Mouse (Mus musculus): ENCODE results near the gene Ggta1. TPM values are rescaled to one million over a fixed set of nuclear protein-coding genes. Genes with fewer than 3 reads are reported as not detected.

Gene Ggta1
- polyA plus RNA-seq, 1 experiment, result 4.9 TPM

- no peak overlapping the region for H3ac ChIP-seq (ENCODE audit: control insufficient read depth, insufficient read length)
- no peak overlapping the region for H3K4me3 ChIP-seq
- TF ChIP-seq MYOD1 (IDR thresholded peaks at IDR 0.05; ENCODE audit: control insufficient read depth in 1 of 3, insufficient read length in 2 of 3, low read depth in 2 of 3) (peak in 2 of 3 experiments; percentile 21 to 63), TCF12 (IDR thresholded peaks at IDR 0.05; ENCODE audit: insufficient read depth, poor library complexity, severe bottlenecking) (no peak), POLR2AphosphoS2 (IDR thresholded peaks at IDR 0.05; ENCODE audit: insufficient read length, low read depth) (no peak), SRF (IDR thresholded peaks at IDR 0.05; ENCODE audit: control insufficient read depth, insufficient read length, low read depth) (peak; percentile 77), E2F4 (IDR thresholded peaks at IDR 0.05; ENCODE audit: insufficient read depth) (no peak), TCF3 (IDR thresholded peaks at IDR 0.05; ENCODE audit: insufficient read length, low read depth) (no peak), MYOG (IDR thresholded peaks at IDR 0.05; ENCODE audit: control insufficient read depth in 1 of 3, insufficient read depth in 1 of 3, insufficient read length in 2 of 3, low read depth in 2 of 3) (no peak), MAX (IDR thresholded peaks at IDR 0.05; ENCODE audit: low read depth) (no peak), REST (IDR thresholded peaks at IDR 0.05; ENCODE audit: insufficient read depth, insufficient read length) (no peak), CEBPB (IDR thresholded peaks at IDR 0.05; ENCODE audit: insufficient read depth, poor library complexity, severe bottlenecking) (no peak), POLR2A (IDR thresholded peaks at IDR 0.05; ENCODE audit: insufficient read length, low read depth) (no peak), USF1 (IDR thresholded peaks at IDR 0.05; ENCODE audit: low read depth) (no peak)
- H3K36me3 ChIP-seq (ENCODE audit: control insufficient read depth, insufficient read depth), result no peaks in the 10 kb centered on the region
- no peaks in the 10 kb centered on the region for H3K79me2 ChIP-seq (ENCODE audit: control insufficient read depth, insufficient read depth)
- peak overlapping the region; percentile 16 for H3K4me2 ChIP-seq (ENCODE audit: low read depth)
- no peaks in the 10 kb centered on the region for H3K27me3 ChIP-seq (ENCODE audit: control insufficient read depth, insufficient read depth, insufficient read length)
Observed at GRCm38 (mm10) chr2:35377600-35377999, 85.4 kb downstream of the Ggta1 start.

GRCm38 (mm10) chr2:35373003-35373402 is 90.0 kb downstream of the Ggta1 start:
- H3K36me3 ChIP-seq (ENCODE audit: control insufficient read depth, insufficient read depth), result no peaks in the 10 kb centered on the region
- no peak overlapping the region for H3K4me2 ChIP-seq (ENCODE audit: low read depth)
- H3K27me3 ChIP-seq (ENCODE audit: control insufficient read depth, insufficient read depth, insufficient read length), result no peaks in the 10 kb centered on the region
- H3K79me2 ChIP-seq (ENCODE audit: control insufficient read depth, insufficient read depth), result no peaks in the 10 kb centered on the region
- TF ChIP-seq MAX (IDR thresholded peaks at IDR 0.05; ENCODE audit: low read depth) (no peak), SRF (IDR thresholded peaks at IDR 0.05; ENCODE audit: control insufficient read depth, insufficient read length, low read depth) (no peak), CEBPB (IDR thresholded peaks at IDR 0.05; ENCODE audit: insufficient read depth, poor library complexity, severe bottlenecking) (no peak), POLR2AphosphoS2 (IDR thresholded peaks at IDR 0.05; ENCODE audit: insufficient read length, low read depth) (no peak), MYOG (IDR thresholded peaks at IDR 0.05; ENCODE audit: control insufficient read depth in 1 of 3, insufficient read depth in 1 of 3, insufficient read length in 2 of 3, low read depth in 2 of 3) (no peak), MYOD1 (IDR thresholded peaks at IDR 0.05; ENCODE audit: control insufficient read depth in 1 of 3, insufficient read length in 2 of 3, low read depth in 2 of 3) (no peak), POLR2A (IDR thresholded peaks at IDR 0.05; ENCODE audit: insufficient read length, low read depth) (no peak), REST (IDR thresholded peaks at IDR 0.05; ENCODE audit: insufficient read depth, insufficient read length) (no peak), E2F4 (IDR thresholded peaks at IDR 0.05; ENCODE audit: insufficient read depth) (no peak), TCF3 (IDR thresholded peaks at IDR 0.05; ENCODE audit: insufficient read length, low read depth) (no peak), USF1 (IDR thresholded peaks at IDR 0.05; ENCODE audit: low read depth) (no peak), TCF12 (IDR thresholded peaks at IDR 0.05; ENCODE audit: insufficient read depth, poor library complexity, severe bottlenecking) (no peak)
- H3ac ChIP-seq (ENCODE audit: control insufficient read depth, insufficient read length), result no peak overlapping the region
- no peak overlapping the region for H3K4me3 ChIP-seq

GRCm38 (mm10) chr2:35370686-35371085 is 92.3 kb downstream of the Ggta1 start:
- H3ac ChIP-seq (ENCODE audit: control insufficient read depth, insufficient read length), result no peak overlapping the region
- no peak overlapping the region for H3K4me2 ChIP-seq (ENCODE audit: low read depth)
- no peaks in the 10 kb centered on the region for H3K79me2 ChIP-seq (ENCODE audit: control insufficient read depth, insufficient read depth)
- TF ChIP-seq TCF3 (IDR thresholded peaks at IDR 0.05; ENCODE audit: insufficient read length, low read depth) (no peak), MYOG (IDR thresholded peaks at IDR 0.05; ENCODE audit: control insufficient read depth in 1 of 3, insufficient read depth in 1 of 3, insufficient read length in 2 of 3, low read depth in 2 of 3) (no peak), SRF (IDR thresholded peaks at IDR 0.05; ENCODE audit: control insufficient read depth, insufficient read length, low read depth) (no peak), CEBPB (IDR thresholded peaks at IDR 0.05; ENCODE audit: insufficient read depth, poor library complexity, severe bottlenecking) (no peak), USF1 (IDR thresholded peaks at IDR 0.05; ENCODE audit: low read depth) (no peak), TCF12 (IDR thresholded peaks at IDR 0.05; ENCODE audit: insufficient read depth, poor library complexity, severe bottlenecking) (no peak), REST (IDR thresholded peaks at IDR 0.05; ENCODE audit: insufficient read depth, insufficient read length) (no peak), POLR2A (IDR thresholded peaks at IDR 0.05; ENCODE audit: insufficient read length, low read depth) (no peak), MYOD1 (IDR thresholded peaks at IDR 0.05; ENCODE audit: control insufficient read depth in 1 of 3, insufficient read length in 2 of 3, low read depth in 2 of 3) (no peak), POLR2AphosphoS2 (IDR thresholded peaks at IDR 0.05; ENCODE audit: insufficient read length, low read depth) (no peak), MAX (IDR thresholded peaks at IDR 0.05; ENCODE audit: low read depth) (no peak), E2F4 (IDR thresholded peaks at IDR 0.05; ENCODE audit: insufficient read depth) (no peak)
- H3K36me3 ChIP-seq (ENCODE audit: control insufficient read depth, insufficient read depth), result no peaks in the 10 kb centered on the region
- H3K27me3 ChIP-seq (ENCODE audit: control insufficient read depth, insufficient read depth, insufficient read length), result no peaks in the 10 kb centered on the region
- H3K4me3 ChIP-seq, result no peak overlapping the region

GRCm38 (mm10) chr2:35367629-35368028 is 95.4 kb downstream of the Ggta1 start, which contains the start of gene 4930568D16Rik:
4930568D16Rik (minus strand) TSS chr2:35367729.
- TF ChIP-seq REST (IDR thresholded peaks at IDR 0.05; ENCODE audit: insufficient read depth, insufficient read length) (no peak), SRF (IDR thresholded peaks at IDR 0.05; ENCODE audit: control insufficient read depth, insufficient read length, low read depth) (no peak), TCF3 (IDR thresholded peaks at IDR 0.05; ENCODE audit: insufficient read length, low read depth) (no peak), MAX (IDR thresholded peaks at IDR 0.05; ENCODE audit: low read depth) (no peak), POLR2A (IDR thresholded peaks at IDR 0.05; ENCODE audit: insufficient read length, low read depth) (no peak), USF1 (IDR thresholded peaks at IDR 0.05; ENCODE audit: low read depth) (no peak), POLR2AphosphoS2 (IDR thresholded peaks at IDR 0.05; ENCODE audit: insufficient read length, low read depth) (no peak), MYOG (IDR thresholded peaks at IDR 0.05; ENCODE audit: control insufficient read depth in 1 of 3, insufficient read depth in 1 of 3, insufficient read length in 2 of 3, low read depth in 2 of 3) (no peak), E2F4 (IDR thresholded peaks at IDR 0.05; ENCODE audit: insufficient read depth) (no peak)
- no peak within 1 kb of the TSS for H3K4me3 ChIP-seq
- H3K27me3 ChIP-seq (ENCODE audit: control insufficient read depth, insufficient read depth, insufficient read length), result no peaks in the 10 kb centered on the region
- H3K36me3 ChIP-seq (ENCODE audit: control insufficient read depth, insufficient read depth), result no peaks in the 10 kb centered on the region
- no peak within 1 kb of the TSS for H3ac ChIP-seq (ENCODE audit: control insufficient read depth, insufficient read length)
- no peak within 1 kb of the TSS for H3K4me2 ChIP-seq (ENCODE audit: low read depth)
- no peaks in the 10 kb centered on the region for H3K79me2 ChIP-seq (ENCODE audit: control insufficient read depth, insufficient read depth)

Other genes starting within 250 kb of the Ggta1 start
- gene Gsn, start 206.9 kb downstream of the Ggta1 start, polyA plus RNA-seq (2012; fragmentation: generic; extraction: Trizol), result 282 TPM
- gene Stom, start 126.3 kb downstream of the Ggta1 start, polyA plus RNA-seq (2012; fragmentation: generic; extraction: Trizol), result 170 TPM
- gene 4930568D16Rik, start 95.5 kb downstream of the Ggta1 start, polyA plus RNA-seq (2012; fragmentation: generic; extraction: Trizol), result not detected
- gene 4930402F06Rik, start 66.1 kb downstream of the Ggta1 start, polyA plus RNA-seq (2012; fragmentation: generic; extraction: Trizol), result not detected
- gene Dab2ip, start 95.0 kb upstream of the Ggta1 start, polyA plus RNA-seq (2012; fragmentation: generic; extraction: Trizol), result 46.9 TPM

Measured in myocyte (in vitro differentiated cells).